29 mouse cellular contexts compared by ENCODE assay signal in genomic region chr5:116228414-116228813, GRCm38 (mm10).
A peak's percentile ranks its signal among the peaks of the same experiment; 100 is the strongest.
DNase-seq lines count a peak whose midpoint lies in the region; ATAC-seq and TF ChIP-seq lines count a peak whose summit lies in the region.
"Had no signal": no experiment of that assay in that cellular context is flagged by ENCODE, and none has a peak within 500 bp of the region (broad histone marks: within the 10 kb centered on the region; RNA-seq: fewer than 3 reads in every experiment).

No protein-coding gene starts in this region.

- peak overlapping the region; percentile 16; the same call in 1 of the 2 replicates for H3K4me2 ChIP-seq in midbrain, embryonic 16.5 days (ENCODE audit: low read length)
- H3K4me2 ChIP-seq: embryonic facial prominence, embryonic 13.5 days; forebrain, embryonic 12.5 days; heart, embryonic 13.5 days; hindbrain, embryonic 15.5 days had no signal

- no peaks in the 10 kb centered on the region for H3K9me3 ChIP-seq in midbrain, embryonic 16.5 days (replicated peaks; ENCODE audit: control insufficient read depth, low read length, poor library complexity, severe bottlenecking)
- H3K9me3 ChIP-seq in midbrain, embryonic 10.5 days (replicated peaks) = no peaks in the 10 kb centered on the region
- H3K9me3 ChIP-seq: embryonic facial prominence, embryonic 10.5 days; embryonic facial prominence, embryonic 13.5 days; forebrain, embryonic 12.5 days; heart, embryonic 10.5 days; heart, embryonic 13.5 days; hindbrain, embryonic 15.5 days had no signal

- DNase-seq in layer of hippocampus, adult 2 months (ENCODE audit: low spot score in 2 of 2) = no peak
- DNase-seq in layer of hippocampus, postnatal 25 days (ENCODE audit: extremely low spot score in 1 of 2, low spot score in 1 of 2) = no peak
- no peak for DNase-seq in midbrain, embryonic 10.5 days (ENCODE audit: low spot score)
- DNase-seq in brain, adult 2 months (ENCODE audit: low read depth, low spot score) = peak; percentile 58
- no peak for DNase-seq in adrenal gland, postnatal 14 days
- DNase-seq: adrenal gland, adult 8-10 months; adrenal gland, postnatal 36 days; cerebellum, adult 11 months; cerebellum, adult 2 months; cerebellum, adult 9-11 months; cerebellum, postnatal 25 days; embryo, embryonic 11 days; gastrocnemius, postnatal 10 days; gastrocnemius, postnatal 36 days; heart, adult 2 months; heart, postnatal 14 days; heart, postnatal 4 days had no signal

- H3K4me3 ChIP-seq in layer of hippocampus, adult 2 months = peak overlapping the region; percentile 33
- H3K4me3 ChIP-seq in midbrain, embryonic 16.5 days (ENCODE audit: low read depth, low read length) = no peak overlapping the region
- no peak overlapping the region for H3K4me3 ChIP-seq in midbrain, embryonic 10.5 days
- H3K4me3 ChIP-seq: embryonic facial prominence, embryonic 10.5 days; embryonic facial prominence, embryonic 13.5 days; erythroblast, embryonic 14.5 days; forebrain, embryonic 12.5 days; heart, adult 2 months; heart, embryonic 10.5 days; heart, embryonic 13.5 days; hindbrain, embryonic 15.5 days had no signal

- no peaks in the 10 kb centered on the region for H3K36me3 ChIP-seq in midbrain, embryonic 16.5 days (ENCODE audit: control insufficient read depth, insufficient read depth, low read length)
- H3K36me3 ChIP-seq in midbrain, embryonic 10.5 days = no peaks in the 10 kb centered on the region
- H3K36me3 ChIP-seq: embryonic facial prominence, embryonic 10.5 days; embryonic facial prominence, embryonic 13.5 days; forebrain, embryonic 12.5 days; heart, embryonic 10.5 days; heart, embryonic 13.5 days; hindbrain, embryonic 15.5 days had no signal

- H3K27ac ChIP-seq in layer of hippocampus, adult 2 months = no peak overlapping the region
- H3K27ac ChIP-seq in midbrain, embryonic 16.5 days (ENCODE audit: low read length) = no peak overlapping the region
- H3K27ac ChIP-seq in midbrain, embryonic 10.5 days (replicated peaks) = no peak overlapping the region
- H3K27ac ChIP-seq: embryonic facial prominence, embryonic 10.5 days; embryonic facial prominence, embryonic 13.5 days; forebrain, embryonic 12.5 days; heart, adult 2 months; heart, embryonic 10.5 days; heart, embryonic 13.5 days; hindbrain, embryonic 15.5 days had no signal

- H3K4me1 ChIP-seq in midbrain, embryonic 16.5 days (ENCODE audit: control insufficient read depth, insufficient read depth, low read length) = peaks cover 5% of the 10 kb centered on the region
- peaks cover 24% of the 10 kb centered on the region for H3K4me1 ChIP-seq in midbrain, embryonic 10.5 days

- no peak overlapping the region for H3K9ac ChIP-seq in midbrain, embryonic 16.5 days (ENCODE audit: low read depth, low read length)
- H3K9ac ChIP-seq: embryonic facial prominence, embryonic 13.5 days; forebrain, embryonic 12.5 days; heart, embryonic 13.5 days; hindbrain, embryonic 15.5 days had no signal

- WGBS in midbrain, embryonic 16.5 days = 69% methylated on average over 6 of the region's 6 CpGs
- 79% methylated on average over 6 of the region's 6 CpGs for WGBS in midbrain, embryonic 10.5 days

- ATAC-seq in midbrain, embryonic 16.5 days = no peak
- ATAC-seq in activated CD4-positive, CD25-positive, alpha-beta regulatory T cell, adult 4 months = no peak
- ATAC-seq: CD4-positive, CD25-positive, alpha-beta regulatory T cell, adult 4 months; forebrain, embryonic 16.5 days; intestine, postnatal 0 days had no signal

- no peaks in the 10 kb centered on the region for H3K27me3 ChIP-seq in midbrain, embryonic 16.5 days (ENCODE audit: control insufficient read depth, insufficient read depth, low read depth, low read length)
- no peaks in the 10 kb centered on the region for H3K27me3 ChIP-seq in midbrain, embryonic 10.5 days (ENCODE audit: low read depth, poor library complexity, severe bottlenecking)
- H3K27me3 ChIP-seq: embryonic facial prominence, embryonic 13.5 days; hindbrain, embryonic 15.5 days had no signal

- no peak for TF ChIP-seq CTCF in layer of hippocampus, adult 2 months (conservative IDR thresholded peaks at IDR 0.05)
